Mouse (Mus musculus): Measurements from ENCODE around the gene Kcnip1.

The Kcnip1 gene

DNA sequence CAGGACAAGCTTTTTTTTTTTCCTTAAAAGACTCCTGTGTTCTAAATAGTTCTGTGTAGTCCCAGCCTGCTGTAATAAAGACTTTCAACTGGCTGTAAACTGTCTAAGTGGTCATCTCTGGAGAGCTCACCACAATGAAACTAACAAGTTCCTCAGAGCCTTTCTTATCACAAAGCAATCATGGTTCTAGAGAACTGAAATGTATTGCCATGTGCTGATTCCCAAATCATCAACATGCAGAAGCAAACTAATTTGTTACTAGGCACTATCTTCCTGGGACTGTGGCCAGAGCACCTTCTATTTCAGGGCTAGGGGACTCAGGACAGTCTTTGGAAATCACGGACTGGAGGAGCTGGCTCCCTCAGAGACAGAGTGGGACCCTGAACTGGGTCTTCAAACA, 49.4 kb downstream of the Kcnip1 start:
- DNase-seq (ENCODE audit: extremely low read depth, low read depth, low spot score): no peak

DNA sequence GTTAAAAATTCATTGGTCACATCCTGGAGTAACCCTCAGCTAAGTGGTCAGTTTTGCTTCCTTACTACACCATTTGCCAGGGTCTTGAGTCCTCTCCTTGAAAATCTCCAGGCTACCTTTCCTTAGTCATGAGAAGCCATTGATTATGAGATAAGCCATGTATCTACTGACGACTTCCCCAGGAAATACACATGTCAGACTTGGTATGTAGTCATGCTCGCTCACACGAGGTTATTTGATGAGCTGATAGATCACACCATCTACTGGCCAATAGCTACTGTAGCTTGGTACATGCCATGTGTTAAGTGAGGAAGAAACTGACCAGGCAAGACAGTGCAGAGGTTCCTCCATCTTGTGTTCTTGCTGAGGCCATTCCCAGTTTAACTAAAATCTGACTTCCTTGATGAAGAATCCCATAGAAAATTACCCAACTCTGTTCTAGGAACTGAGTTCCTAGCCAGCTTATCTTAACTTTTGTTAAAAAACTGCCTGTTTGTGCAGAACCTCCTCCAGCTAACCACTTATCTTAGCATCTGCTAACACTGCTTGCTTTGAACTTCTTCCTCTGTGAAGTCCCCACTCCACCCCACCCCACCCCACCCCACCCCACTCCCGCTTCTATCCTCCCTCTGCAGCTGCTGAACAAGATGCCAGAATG, 53.4 kb downstream of the Kcnip1 start:
- no peak for DNase-seq (ENCODE audit: extremely low read depth, low read depth, low spot score)

- DNase-seq (ENCODE audit: extremely low read depth, low read depth, low spot score): no peak
Observed at GRCm38 (mm10) chr11:33938561-33939274, 54.2 kb downstream of the Kcnip1 start.

- DNase-seq (ENCODE audit: extremely low read depth, low read depth, low spot score): no peak
Observed at GRCm38 (mm10) chr11:33937641-33938040, 55.3 kb downstream of the Kcnip1 start.

- DNase-seq (ENCODE audit: extremely low read depth, low read depth, low spot score): no peak
Observed at GRCm38 (mm10) chr11:33934286-33934685, 58.7 kb downstream of the Kcnip1 start.

GRCm38 (mm10) chr11:33932386-33933111, 60.4 kb downstream of the Kcnip1 start:
- DNase-seq (ENCODE audit: extremely low read depth, low read depth, low spot score): no peak

GRCm38 (mm10) chr11:33931836-33932385, 61.0 kb downstream of the Kcnip1 start:
- no peak for DNase-seq (ENCODE audit: extremely low read depth, low read depth, low spot score)

DNA sequence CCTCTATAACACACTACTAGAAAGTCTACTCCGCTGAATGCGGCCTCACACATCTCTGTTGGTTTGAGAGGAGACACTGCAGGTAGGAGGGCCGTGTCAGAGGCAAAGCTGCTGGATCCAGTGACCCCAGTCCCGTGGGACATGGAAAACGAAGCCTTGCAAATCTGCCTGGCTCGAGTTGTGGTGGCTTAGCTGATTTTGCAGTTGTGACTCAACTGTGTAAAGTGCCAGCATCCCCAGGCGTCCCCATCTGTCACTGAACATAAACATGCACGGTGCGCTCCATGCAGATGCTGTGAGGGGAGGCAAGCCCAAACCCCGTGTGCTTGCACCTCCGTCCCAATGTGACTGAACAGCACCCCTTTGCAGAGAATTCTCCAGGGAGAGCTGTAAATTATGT, 63.5 kb downstream of the Kcnip1 start:
- no peak for DNase-seq (ENCODE audit: extremely low read depth, low read depth, low spot score)

GRCm38 (mm10) chr11:33928658-33929057, 64.3 kb downstream of the Kcnip1 start:
- no peak for DNase-seq (ENCODE audit: extremely low read depth, low read depth, low spot score)

- DNase-seq (ENCODE audit: extremely low read depth, low read depth, low spot score): no peak
Observed at GRCm38 (mm10) chr11:33927836-33928235, 65.1 kb downstream of the Kcnip1 start.

DNA sequence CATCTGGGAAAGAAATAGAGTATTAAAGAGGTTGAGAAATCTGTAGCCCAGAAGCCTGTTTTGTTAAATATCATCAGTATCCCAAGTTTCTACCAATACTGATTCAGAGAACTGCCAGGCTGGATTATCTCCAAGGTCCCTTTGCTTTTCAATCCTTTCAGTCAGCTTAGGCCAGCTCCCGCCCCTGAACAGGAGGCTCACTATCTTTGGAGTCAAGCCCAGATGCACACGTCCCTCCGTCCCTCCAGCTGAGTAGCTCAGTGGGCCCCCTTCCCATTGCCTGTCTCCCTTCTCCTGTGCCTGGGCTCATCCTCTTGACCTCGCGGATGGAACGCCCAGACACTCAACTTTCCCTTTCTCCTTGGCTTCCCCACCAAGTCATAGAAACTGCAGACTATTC, 65.6 kb downstream of the Kcnip1 start:
- no peak for DNase-seq (ENCODE audit: extremely low read depth, low read depth, low spot score)

- DNase-seq (ENCODE audit: extremely low read depth, low read depth, low spot score): no peak
Observed at GRCm38 (mm10) chr11:33926551-33926950, 66.4 kb downstream of the Kcnip1 start.

GRCm38 (mm10) chr11:33925778-33926177, 67.2 kb downstream of the Kcnip1 start:
- DNase-seq (ENCODE audit: extremely low read depth, low read depth, low spot score): no peak

- DNase-seq (ENCODE audit: extremely low read depth, low read depth, low spot score): no peak
Observed at GRCm38 (mm10) chr11:33923031-33923430, 69.9 kb downstream of the Kcnip1 start.

DNA sequence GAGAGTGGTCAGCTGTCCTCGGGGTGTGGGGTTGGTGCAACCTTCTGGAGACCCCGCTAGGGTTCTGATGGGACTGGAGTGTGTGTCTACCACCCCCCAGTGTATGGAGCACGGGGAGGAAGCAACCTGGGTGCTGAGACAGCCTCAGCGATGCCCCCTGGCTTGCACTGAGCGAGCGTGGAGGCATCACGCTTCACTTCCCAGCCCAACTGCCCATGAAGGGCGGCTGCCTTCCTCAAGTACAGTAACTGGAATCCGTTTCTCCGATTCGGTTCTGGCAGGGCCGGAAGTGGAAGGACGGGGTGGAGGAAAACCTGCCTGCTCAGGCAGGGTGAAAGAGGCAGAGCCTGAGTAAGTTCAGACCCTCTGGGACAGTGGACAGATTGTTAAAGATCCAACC, 71.5 kb downstream of the Kcnip1 start:
- no peak for DNase-seq (ENCODE audit: extremely low read depth, low read depth, low spot score)

DNA sequence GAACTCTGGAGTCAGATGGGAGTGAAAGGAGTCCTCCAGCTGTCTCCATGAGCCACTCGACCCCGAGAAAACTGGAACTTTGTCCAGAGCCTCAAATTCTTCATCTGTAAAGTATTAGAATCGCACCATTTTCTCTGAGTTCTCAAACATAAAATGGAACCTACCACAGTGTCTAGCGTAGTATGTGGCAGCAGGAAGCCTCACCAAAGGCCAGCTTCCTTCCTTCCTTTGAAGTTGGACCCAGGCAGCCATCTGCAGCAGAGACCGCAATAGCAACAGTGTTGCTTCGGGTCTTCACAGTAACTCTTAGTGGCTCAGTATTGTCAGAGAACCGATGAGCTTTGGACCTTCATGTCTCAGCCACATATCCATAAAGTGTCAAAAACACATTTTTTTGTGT, 73.1 kb downstream of the Kcnip1 start:
- DNase-seq (ENCODE audit: extremely low read depth, low read depth, low spot score): no peak

DNA sequence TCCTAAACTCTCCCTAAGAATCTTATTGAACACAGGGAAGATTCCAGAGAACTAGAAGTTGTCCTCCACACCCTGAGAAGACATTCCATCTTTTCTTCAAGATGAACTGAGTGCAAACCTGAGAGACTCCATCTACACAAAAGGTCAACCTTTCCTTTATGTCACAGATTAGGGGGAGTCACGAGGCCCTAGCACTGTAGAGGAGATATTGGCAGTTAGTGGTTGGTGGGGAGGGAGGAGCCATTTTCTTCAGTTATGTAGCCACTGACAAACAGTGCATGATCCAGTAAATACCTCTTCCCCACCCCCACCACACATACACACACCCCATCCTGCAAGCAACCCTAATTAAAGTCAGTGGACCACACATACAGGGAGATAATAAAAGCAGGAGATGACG, 74.5 kb downstream of the Kcnip1 start:
- no peak for DNase-seq (ENCODE audit: extremely low read depth, low read depth, low spot score)

DNA sequence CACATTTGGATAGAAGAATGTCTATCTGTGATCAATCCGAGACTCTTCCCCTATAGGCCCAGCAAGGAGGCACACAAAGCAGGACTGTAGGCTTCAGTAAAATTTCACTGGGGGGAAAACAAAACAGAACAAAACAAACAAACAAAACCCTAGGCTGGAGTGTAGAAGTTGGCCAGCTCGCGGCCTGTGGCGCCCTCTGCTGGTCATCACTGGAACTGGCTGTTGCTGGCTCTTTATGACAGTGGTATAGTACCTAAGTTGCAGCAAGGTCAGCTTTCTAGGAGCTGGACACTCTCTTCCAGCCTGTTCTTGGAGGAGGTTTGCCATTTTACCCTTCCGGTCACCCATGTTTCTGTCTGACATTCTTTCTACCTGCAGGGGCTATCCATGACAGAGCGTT, 75.4 kb downstream of the Kcnip1 start:
- DNase-seq (ENCODE audit: extremely low read depth, low read depth, low spot score): no peak

- DNase-seq (ENCODE audit: extremely low read depth, low read depth, low spot score): no peak
Observed at GRCm38 (mm10) chr11:33914216-33914615, 78.7 kb downstream of the Kcnip1 start.

GRCm38 (mm10) chr11:33913061-33913460, 79.9 kb downstream of the Kcnip1 start:
- no peak for DNase-seq (ENCODE audit: extremely low read depth, low read depth, low spot score)

GRCm38 (mm10) chr11:33912151-33912571, 80.8 kb downstream of the Kcnip1 start:
- DNase-seq (ENCODE audit: extremely low read depth, low read depth, low spot score): no peak

DNA sequence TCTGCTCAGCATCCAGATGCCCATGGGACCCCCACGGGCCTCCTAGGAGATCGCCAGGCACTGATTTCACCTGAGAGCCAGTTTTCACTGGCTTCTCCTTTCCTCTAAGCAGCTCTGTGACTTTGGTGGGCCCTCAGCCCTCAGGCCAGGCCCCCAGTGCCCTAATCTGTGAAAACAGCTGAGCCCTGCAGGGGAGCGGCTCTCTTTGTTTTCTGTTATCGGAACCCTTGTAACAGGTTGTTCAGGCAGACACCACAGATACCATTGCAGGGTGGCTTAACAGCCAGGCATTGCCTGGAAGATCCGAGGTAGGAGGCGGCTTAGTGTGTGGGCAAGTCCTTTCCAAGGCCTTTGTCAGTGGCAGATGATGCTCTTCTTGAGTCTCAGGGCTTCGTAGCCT, 82.0 kb downstream of the Kcnip1 start:
- no peak for DNase-seq (ENCODE audit: extremely low read depth, low read depth, low spot score)
